Mouse (Mus musculus) mammary gland, adult 2 months (tissue): ENCODE measurements around the gene Spata46. TPM values are rescaled to one million over a fixed set of nuclear protein-coding genes. Genes with fewer than 3 reads are reported as not detected.

Experiments
- polyA plus RNA-seq: library from polyadenylated mRNA; depleted of rRNA; stranded (reverse); fragments of >200 nt; gene quantifications from 2 replicates; pipeline ENCODE4 v1.2.3, GENCODE M21; 2012; ENCODE audit warnings: low replicate concordance; rRNA removed

The Spata46 gene
- not detected in 2 replicates for polyA plus RNA-seq

GRCm38 (mm10) chr1:170308503-170308902, at the start of gene Spata46:
Gene Spata46 (plus strand): TSS chr1:170308803.

GRCm38 (mm10) chr1:170277016-170277415, 31.6 kb upstream of the Spata46 start, which contains the start of gene Sh2d1b1:
Gene Sh2d1b1 (plus strand): TSS chr1:170277320.

GRCm38 (mm10) chr1:170306232-170306631, 2.4 kb upstream of the Spata46 start, which contains the start of gene Gm7694:
Gene Gm7694 (minus strand): TSS chr1:170306332.

Other genes with a start within 250 kb of the Spata46 start
- gene Ddr2, start 198.0 kb upstream of the Spata46 start, polyA plus RNA-seq = 25.5 and 49.9 TPM in 2 replicates
- 16.1 and 28.1 TPM in 2 replicates for gene Uap1, start 133.8 kb upstream of the Spata46 start, polyA plus RNA-seq
- gene Uhmk1, start 93.4 kb upstream of the Spata46 start, polyA plus RNA-seq = 9.7 and 16.4 TPM in 2 replicates
- not detected in 2 replicates for gene Sh2d1b2, start 76.1 kb upstream of the Spata46 start, polyA plus RNA-seq
- 0.38 and 0.92 TPM in 2 replicates for gene Sh2d1b1, start 31.5 kb upstream of the Spata46 start, polyA plus RNA-seq
- gene Gm7694, start 2.5 kb upstream of the Spata46 start, polyA plus RNA-seq = 5.4 and 7.5 TPM in 2 replicates